Mouse (Mus musculus) spleen, postnatal 36 days (tissue): ENCODE results near the gene Oxtr.

ENCODE experiments used
- DNase-seq, 2 experiments: peaks; one replicate each; pipeline ENCODE4 v3.0.0; 2022; ENCODE audit warnings: low spot score in 2 of 2, mixed read lengths in 1 of 2

Gene Oxtr

GRCm38 (mm10) chr6:112489910-112490559 lies at the start of gene Oxtr:
Gene Oxtr, minus strand, starts transcription at chr6:112489943.
- no peak for DNase-seq

- DNase-seq: no peak
Observed at GRCm38 (mm10) chr6:112525434-112525833, 35.7 kb upstream of the Oxtr start.

GRCm38 (mm10) chr6:112524459-112524858 lies 34.7 kb upstream of the Oxtr start:
- DNase-seq: no peak

- DNase-seq: no peak
Observed at GRCm38 (mm10) chr6:112517991-112518390, 28.2 kb upstream of the Oxtr start.

GRCm38 (mm10) chr6:112517572-112517971 lies 27.8 kb upstream of the Oxtr start:
- DNase-seq: no peak

GRCm38 (mm10) chr6:112516496-112516895 lies 26.8 kb upstream of the Oxtr start:
- DNase-seq: no peak

GRCm38 (mm10) chr6:112514591-112514990 lies 24.8 kb upstream of the Oxtr start:
- no peak for DNase-seq

GRCm38 (mm10) chr6:112510346-112510745 lies 20.6 kb upstream of the Oxtr start:
- DNase-seq: no peak

- no peak for DNase-seq
Observed at GRCm38 (mm10) chr6:112509590-112510131, 19.9 kb upstream of the Oxtr start.

- no peak for DNase-seq
Observed at GRCm38 (mm10) chr6:112507617-112508016, 17.9 kb upstream of the Oxtr start.

- DNase-seq: no peak
Observed at GRCm38 (mm10) chr6:112501156-112501555, 11.4 kb upstream of the Oxtr start.

- no peak for DNase-seq
Observed at GRCm38 (mm10) chr6:112499456-112499855, 9.7 kb upstream of the Oxtr start.

- no peak for DNase-seq
Observed at GRCm38 (mm10) chr6:112498716-112499115, 9.0 kb upstream of the Oxtr start.

- no peak for DNase-seq
Observed at GRCm38 (mm10) chr6:112497456-112497855, 7.7 kb upstream of the Oxtr start.

GRCm38 (mm10) chr6:112496291-112497060 lies 6.7 kb upstream of the Oxtr start:
- no peak for DNase-seq

GRCm38 (mm10) chr6:112495219-112495618 lies 5.5 kb upstream of the Oxtr start:
- no peak for DNase-seq

- DNase-seq: no peak
Observed at GRCm38 (mm10) chr6:112494620-112495081, 4.9 kb upstream of the Oxtr start.

GRCm38 (mm10) chr6:112493371-112493770 lies 3.6 kb upstream of the Oxtr start:
- no peak for DNase-seq

GRCm38 (mm10) chr6:112492656-112493055 lies 2.9 kb upstream of the Oxtr start:
- DNase-seq: no peak

GRCm38 (mm10) chr6:112491521-112491920 lies 1.8 kb upstream of the Oxtr start:
- DNase-seq: no peak

GRCm38 (mm10) chr6:112490625-112491242 lies 991 bp upstream of the Oxtr start:
- DNase-seq: peak in 1 of 2 experiments; percentile 12

GRCm38 (mm10) chr6:112489181-112489909 lies 398 bp downstream of the Oxtr start:
- DNase-seq: no peak
